Mouse (Mus musculus) v-Abl transformed pro-B cells (cell line): ENCODE measurements around the gene Gm49361.

ENCODE experiments used
- in situ Hi-C, 2 experiments: fragments of 400-800 bp; cut with MboI; formaldehyde crosslinking; loops; one replicate each; pipeline ENCODE4 v1.15.1; 2025; ENCODE audit not compliant: unreplicated experiment in 2 of 2

Gene Gm49361

DNA sequence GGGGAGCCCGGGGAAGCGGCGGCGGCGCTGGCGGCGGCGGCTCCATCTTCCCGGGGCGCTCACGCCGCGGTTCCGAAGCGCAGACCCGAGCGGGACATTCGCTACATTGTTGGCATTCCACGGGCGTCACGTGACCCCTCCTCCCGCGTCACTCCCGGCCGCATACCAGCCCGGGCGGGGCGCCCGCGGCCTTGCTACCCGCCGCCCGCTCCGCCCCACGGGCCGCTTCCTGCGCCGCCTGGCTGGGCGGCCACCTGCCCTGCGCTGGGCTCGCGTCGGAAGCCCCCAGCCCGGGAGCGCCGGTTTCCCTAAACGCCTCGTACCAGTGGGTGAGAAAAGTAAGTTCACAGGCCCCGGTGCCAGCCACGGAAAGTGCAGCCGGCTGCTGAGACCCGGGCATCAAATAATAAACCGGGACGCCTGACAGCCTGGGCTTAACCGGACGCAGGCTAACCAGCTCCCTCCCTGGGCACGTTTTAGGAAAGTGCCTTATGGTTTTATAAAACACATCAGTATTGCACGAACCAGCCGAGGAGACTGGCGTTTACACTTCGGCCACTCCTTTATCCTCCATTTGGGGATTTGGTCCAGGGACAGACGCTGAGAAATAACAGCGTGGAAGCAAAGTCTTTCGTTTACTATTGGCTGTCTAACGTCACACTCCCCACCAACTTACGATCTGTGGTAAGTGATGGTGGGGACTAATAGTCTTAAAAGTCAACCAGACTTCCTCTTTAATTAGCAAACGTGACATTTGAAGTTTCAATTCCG lies at the start of gene Gm49361:
TSS of gene Gm49361 (minus strand) at position 103 of the 771 bp plus-strand sequence.
- in situ Hi-C loops, result loop anchor here in 1 of 2 experiments (5.0 kb wide), 1 partner anchor 51 kb away; the partner anchor contains the start of gene Sap18

DNA sequence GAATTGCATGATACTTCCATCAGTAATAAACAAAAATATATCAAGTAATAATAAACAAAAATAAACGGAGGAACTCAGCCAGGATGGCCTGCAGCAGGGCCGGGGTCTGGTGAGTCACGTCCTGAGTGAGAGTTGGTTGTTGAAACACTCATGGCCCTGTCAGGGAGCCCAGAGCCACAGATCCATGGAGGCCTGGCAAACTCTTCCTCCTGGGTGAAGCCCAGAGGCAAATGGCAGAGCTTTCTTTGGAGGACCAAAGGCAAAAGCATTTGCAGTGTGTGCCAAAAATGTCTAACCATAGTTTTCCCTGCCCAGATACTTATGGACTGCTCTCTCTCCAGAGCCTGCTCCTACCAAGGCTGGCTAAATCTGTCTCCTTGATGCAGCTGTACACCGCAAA lies 45.3 kb upstream of the Gm49361 start:
- in situ Hi-C loops, result loop anchor here (5.0 to 10.0 kb wide), 2 partner anchors 39 to 106 kb away; no protein-coding TSS in a partner anchor

- in situ Hi-C loops, result loop anchor here (5.0 to 10.0 kb wide), 2 partner anchors 37 to 105 kb away; no protein-coding TSS in a partner anchor
Measured at GRCm38 (mm10) chr14:57789759-57790158, 43.9 kb upstream of the Gm49361 start.

DNA sequence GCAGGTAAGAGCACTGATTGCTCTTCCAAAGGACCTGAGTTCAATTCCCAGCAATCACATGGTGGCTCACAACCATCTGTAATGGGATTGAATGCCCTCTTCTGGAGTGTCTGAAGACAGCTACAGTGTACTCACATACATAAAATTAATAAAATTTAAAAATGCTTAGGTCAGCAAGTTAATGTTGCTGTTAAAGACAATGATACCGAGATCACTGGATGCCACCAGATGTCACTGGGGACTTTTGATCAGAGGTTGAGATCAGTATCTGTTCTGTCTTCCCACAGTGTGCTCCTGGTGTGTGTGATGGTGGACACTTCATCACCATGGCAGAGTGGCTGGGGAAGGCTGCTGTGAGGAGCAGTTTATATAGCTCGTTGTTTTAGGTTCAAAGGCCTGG lies 43.4 kb upstream of the Gm49361 start:
- in situ Hi-C loops, result no loop called here

DNA sequence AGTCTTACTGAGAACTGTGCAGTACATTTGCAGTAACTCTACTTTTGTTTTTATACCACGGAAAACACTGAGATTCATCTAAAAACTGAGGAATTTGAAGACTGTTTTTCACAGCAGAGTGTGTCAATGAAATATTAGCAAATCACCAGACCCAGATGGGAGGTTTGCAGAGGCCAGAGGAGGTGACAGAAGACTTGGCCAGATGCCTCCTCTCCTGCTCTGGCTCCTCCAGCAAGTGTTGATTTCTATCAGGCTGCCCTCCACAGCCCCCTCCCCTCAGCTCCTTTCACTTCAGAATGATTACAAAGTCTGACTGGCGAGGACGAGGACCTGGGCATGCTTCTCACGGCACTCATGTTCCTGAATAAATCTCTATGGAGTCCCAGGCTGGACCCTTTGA lies 41.5 kb upstream of the Gm49361 start:
- in situ Hi-C loops, result no loop called here

- in situ Hi-C loops, result no loop called here
Measured at GRCm38 (mm10) chr14:57772157-57772815, 26.4 kb upstream of the Gm49361 start.

- in situ Hi-C loops, result no loop called here
Measured at GRCm38 (mm10) chr14:57769102-57769501, 23.2 kb upstream of the Gm49361 start.

GRCm38 (mm10) chr14:57760447-57761412 lies 14.8 kb upstream of the Gm49361 start:
- in situ Hi-C loops, result no loop called here

- in situ Hi-C loops, result no loop called here
Measured at GRCm38 (mm10) chr14:57758237-57758636, 12.3 kb upstream of the Gm49361 start, which contains the start of gene Lats2. Gene Lats2, minus strand, starts transcription at chr14:57758388.

DNA sequence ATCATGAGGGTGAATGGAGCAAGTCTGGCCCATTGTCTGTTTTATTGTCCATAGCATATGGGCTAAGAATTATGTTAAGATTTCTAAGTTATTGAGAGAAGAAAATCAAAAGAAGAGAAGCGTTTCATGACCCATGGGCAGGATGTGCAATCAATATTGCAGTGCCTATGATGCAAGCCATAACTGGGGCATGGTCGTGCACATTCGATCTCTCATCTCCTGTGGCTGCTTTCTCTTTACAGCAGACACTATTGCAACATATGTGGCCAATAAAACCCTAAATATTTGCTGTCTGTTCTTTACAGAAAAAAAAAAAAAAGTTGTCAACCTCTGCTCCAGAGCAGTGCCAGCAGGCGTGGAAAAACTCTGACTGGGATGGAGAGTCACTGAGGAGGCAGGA lies 10.2 kb upstream of the Gm49361 start:
- in situ Hi-C loops, result no loop called here

GRCm38 (mm10) chr14:57755661-57756060 lies 9.8 kb upstream of the Gm49361 start:
- in situ Hi-C loops, result no loop called here

GRCm38 (mm10) chr14:57753351-57753992 lies 7.6 kb upstream of the Gm49361 start:
- in situ Hi-C loops, result loop anchor here in 1 of 2 experiments (5.0 kb wide), 1 partner anchor 39 kb away; no protein-coding TSS in a partner anchor

- in situ Hi-C loops, result loop anchor here in 1 of 2 experiments (5.0 kb wide), 1 partner anchor 41 kb away; no protein-coding TSS in a partner anchor
Measured at GRCm38 (mm10) chr14:57751006-57751405, 5.1 kb upstream of the Gm49361 start.

- in situ Hi-C loops, result loop anchor here in 1 of 2 experiments (5.0 kb wide), 1 partner anchor 48 kb away; the partner anchor contains the start of gene Sap18
Measured at GRCm38 (mm10) chr14:57749501-57749900, 3.6 kb upstream of the Gm49361 start.

DNA sequence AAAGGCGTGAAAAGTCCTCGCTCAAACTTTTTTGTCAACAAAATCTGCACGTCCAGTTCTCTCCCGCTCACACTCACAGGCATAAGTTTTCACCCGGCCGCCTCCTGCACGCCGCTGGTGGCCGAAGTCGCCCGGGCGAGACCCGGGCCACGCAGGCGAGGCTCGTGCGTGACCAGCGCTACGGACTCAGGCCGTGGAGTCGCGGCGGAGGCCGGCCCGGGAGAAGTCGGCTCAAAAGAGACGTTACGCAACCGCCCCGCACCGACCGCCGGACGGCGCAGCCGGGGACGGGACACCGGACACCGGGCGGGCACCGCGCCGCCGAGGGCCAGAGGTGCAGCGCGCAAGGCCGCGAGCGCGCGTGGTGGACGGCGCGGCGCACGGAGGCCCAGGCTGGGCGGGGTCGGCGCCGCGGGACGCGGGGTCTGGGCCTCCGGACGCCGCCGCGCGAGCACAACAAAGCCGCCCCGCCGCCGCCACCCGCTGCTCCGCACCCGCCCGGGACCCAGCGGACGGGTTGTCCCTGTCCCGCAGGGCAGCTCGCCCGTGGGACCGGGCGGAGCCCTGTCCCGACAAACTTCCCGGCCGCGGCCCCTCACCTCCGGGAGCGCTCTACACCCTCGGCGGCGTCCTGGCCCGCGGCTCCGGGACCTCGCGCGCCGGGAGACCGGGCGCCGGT lies 473 bp downstream of the Gm49361 start:
- in situ Hi-C loops, result loop anchor here in 1 of 2 experiments (5.0 kb wide), 1 partner anchor 52 kb away; the partner anchor contains the start of gene Sap18

DNA sequence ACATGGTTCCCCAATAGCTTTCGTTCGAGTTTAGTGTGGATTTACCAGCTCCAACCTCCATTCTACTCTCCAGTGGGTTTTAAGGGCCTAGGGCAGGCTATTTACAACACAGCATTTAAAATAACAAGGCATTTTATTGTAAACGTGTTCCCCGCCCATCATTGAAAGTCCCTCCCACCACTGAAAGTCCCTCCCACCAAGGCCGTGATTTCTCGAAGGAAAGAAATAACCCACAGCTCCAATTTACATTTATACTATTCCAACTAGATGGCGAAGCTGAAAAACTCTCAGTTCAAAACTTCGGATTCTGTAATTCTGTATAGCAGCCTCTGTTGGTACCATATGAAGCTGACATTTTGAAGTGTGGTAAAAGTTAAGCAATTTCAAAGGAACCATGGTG lies 1.4 kb downstream of the Gm49361 start:
- in situ Hi-C loops, result no loop called here

GRCm38 (mm10) chr14:57740651-57741050 lies 5.3 kb downstream of the Gm49361 start:
- in situ Hi-C loops, result no loop called here

- in situ Hi-C loops, result no loop called here
Measured at GRCm38 (mm10) chr14:57737089-57737488, 8.8 kb downstream of the Gm49361 start.

- in situ Hi-C loops, result no loop called here
Measured at GRCm38 (mm10) chr14:57736141-57736540, 9.8 kb downstream of the Gm49361 start.
